Mouse (Mus musculus): Measurements from ENCODE around the gene Tle3. TPM values are rescaled to one million over a fixed set of nuclear protein-coding genes. Genes with fewer than 3 reads are reported as not detected.

The Tle3 gene
- polyA plus RNA-seq, 1 experiment: 41.6 TPM

GRCm38 (mm10) chr9:61336179-61336578, 36.0 kb upstream of the Tle3 start:
- Histone ChIP-seq H3K4me3 (ENCODE audit: insufficient read depth, low read length) (no peak overlapping the region), H3K27ac (ENCODE audit: insufficient read depth, low read depth, low read length) (no peak overlapping the region), H3K4me1 (ENCODE audit: control insufficient read depth, insufficient read depth, low read length) (no peaks in the 10 kb centered on the region)
- no peak for TF ChIP-seq POLR2A (IDR thresholded peaks at IDR 0.05; ENCODE audit: borderline replicate concordance, low read depth, low read length)
- no peak for TF ChIP-seq CTCF (IDR thresholded peaks at IDR 0.05; ENCODE audit: low read depth, low read length)

GRCm38 (mm10) chr9:61336591-61337587, 35.3 kb upstream of the Tle3 start:
- no peak overlapping the region for H3K27ac ChIP-seq (ENCODE audit: insufficient read depth, low read depth, low read length)
- TF ChIP-seq CTCF (IDR thresholded peaks at IDR 0.05; ENCODE audit: low read depth, low read length) (no peak), POLR2A (IDR thresholded peaks at IDR 0.05; ENCODE audit: borderline replicate concordance, low read depth, low read length) (no peak)

GRCm38 (mm10) chr9:61337665-61338064, 34.5 kb upstream of the Tle3 start:
- H3K27ac ChIP-seq (ENCODE audit: insufficient read depth, low read depth, low read length): no peak overlapping the region
- H3K4me1 ChIP-seq (ENCODE audit: control insufficient read depth, insufficient read depth, low read length): no peaks in the 10 kb centered on the region
- TF ChIP-seq POLR2A (IDR thresholded peaks at IDR 0.05; ENCODE audit: borderline replicate concordance, low read depth, low read length) (no peak), CTCF (IDR thresholded peaks at IDR 0.05; ENCODE audit: low read depth, low read length) (no peak)
- no peak overlapping the region for H3K4me3 ChIP-seq (ENCODE audit: insufficient read depth, low read length)

More at GRCm38 (mm10) chr9:61336591-61337587, 35.3 kb upstream of the Tle3 start:
- Histone ChIP-seq H3K4me1 (ENCODE audit: control insufficient read depth, insufficient read depth, low read length) (no peaks in the 10 kb centered on the region), H3K4me3 (ENCODE audit: insufficient read depth, low read length) (no peak overlapping the region)

- TF ChIP-seq CTCF (IDR thresholded peaks at IDR 0.05; ENCODE audit: low read depth, low read length): no peak
- no peak for TF ChIP-seq POLR2A (IDR thresholded peaks at IDR 0.05; ENCODE audit: borderline replicate concordance, low read depth, low read length)
- Histone ChIP-seq H3K27ac (ENCODE audit: insufficient read depth, low read depth, low read length) (no peak overlapping the region), H3K4me1 (ENCODE audit: control insufficient read depth, insufficient read depth, low read length) (no peaks in the 10 kb centered on the region), H3K4me3 (ENCODE audit: insufficient read depth, low read length) (no peak overlapping the region)
Observed at GRCm38 (mm10) chr9:61339311-61339710, 32.9 kb upstream of the Tle3 start.

- Histone ChIP-seq H3K27ac (ENCODE audit: insufficient read depth, low read depth, low read length) (no peak overlapping the region), H3K4me1 (ENCODE audit: control insufficient read depth, insufficient read depth, low read length) (no peaks in the 10 kb centered on the region), H3K4me3 (ENCODE audit: insufficient read depth, low read length) (no peak overlapping the region)
- no peak for TF ChIP-seq CTCF (IDR thresholded peaks at IDR 0.05; ENCODE audit: low read depth, low read length)
- TF ChIP-seq POLR2A (IDR thresholded peaks at IDR 0.05; ENCODE audit: borderline replicate concordance, low read depth, low read length): no peak
Observed at GRCm38 (mm10) chr9:61340333-61340732, 31.8 kb upstream of the Tle3 start.

GRCm38 (mm10) chr9:61342297-61342696, 29.9 kb upstream of the Tle3 start:
- TF ChIP-seq POLR2A (IDR thresholded peaks at IDR 0.05; ENCODE audit: borderline replicate concordance, low read depth, low read length) (no peak), CTCF (IDR thresholded peaks at IDR 0.05; ENCODE audit: low read depth, low read length) (no peak)

GRCm38 (mm10) chr9:61344684-61345083, 27.5 kb upstream of the Tle3 start:
- TF ChIP-seq POLR2A (IDR thresholded peaks at IDR 0.05; ENCODE audit: borderline replicate concordance, low read depth, low read length) (no peak), CTCF (IDR thresholded peaks at IDR 0.05; ENCODE audit: low read depth, low read length) (no peak)
- H3K27ac ChIP-seq (ENCODE audit: insufficient read depth, low read depth, low read length): no peak overlapping the region
- H3K4me3 ChIP-seq (ENCODE audit: insufficient read depth, low read length): no peak overlapping the region
- peaks cover 7% of the 10 kb centered on the region for H3K4me1 ChIP-seq (ENCODE audit: control insufficient read depth, insufficient read depth, low read length)

More at GRCm38 (mm10) chr9:61342297-61342696, 29.9 kb upstream of the Tle3 start:
- Histone ChIP-seq H3K4me1 (ENCODE audit: control insufficient read depth, insufficient read depth, low read length) (no peaks in the 10 kb centered on the region), H3K27ac (ENCODE audit: insufficient read depth, low read depth, low read length) (no peak overlapping the region), H3K4me3 (ENCODE audit: insufficient read depth, low read length) (no peak overlapping the region)

GRCm38 (mm10) chr9:61347011-61347410, 25.2 kb upstream of the Tle3 start:
- no peak overlapping the region for H3K4me3 ChIP-seq (ENCODE audit: insufficient read depth, low read length)
- no peak overlapping the region for H3K27ac ChIP-seq (ENCODE audit: insufficient read depth, low read depth, low read length)
- H3K4me1 ChIP-seq (ENCODE audit: control insufficient read depth, insufficient read depth, low read length): peaks cover 16% of the 10 kb centered on the region
- TF ChIP-seq POLR2A (IDR thresholded peaks at IDR 0.05; ENCODE audit: borderline replicate concordance, low read depth, low read length) (no peak), CTCF (IDR thresholded peaks at IDR 0.05; ENCODE audit: low read depth, low read length) (no peak)

GRCm38 (mm10) chr9:61348036-61348435, 24.1 kb upstream of the Tle3 start:
- H3K4me3 ChIP-seq (ENCODE audit: insufficient read depth, low read length): no peak overlapping the region
- TF ChIP-seq POLR2A (IDR thresholded peaks at IDR 0.05; ENCODE audit: borderline replicate concordance, low read depth, low read length): no peak
- no peak for TF ChIP-seq CTCF (IDR thresholded peaks at IDR 0.05; ENCODE audit: low read depth, low read length)
- H3K4me1 ChIP-seq (ENCODE audit: control insufficient read depth, insufficient read depth, low read length): peaks cover 16% of the 10 kb centered on the region
- H3K27ac ChIP-seq (ENCODE audit: insufficient read depth, low read depth, low read length): no peak overlapping the region

- H3K4me3 ChIP-seq (ENCODE audit: insufficient read depth, low read length): no peak overlapping the region
- TF ChIP-seq CTCF (IDR thresholded peaks at IDR 0.05; ENCODE audit: low read depth, low read length): no peak
- no peak for TF ChIP-seq POLR2A (IDR thresholded peaks at IDR 0.05; ENCODE audit: borderline replicate concordance, low read depth, low read length)
- H3K27ac ChIP-seq (ENCODE audit: insufficient read depth, low read depth, low read length): no peak overlapping the region
- peaks cover 16% of the 10 kb centered on the region for H3K4me1 ChIP-seq (ENCODE audit: control insufficient read depth, insufficient read depth, low read length)
Observed at GRCm38 (mm10) chr9:61348616-61349015, 23.6 kb upstream of the Tle3 start.

Measured in bone marrow macrophage, adult 2 months (primary cell).